ENCODE assay signal across 12 mouse cellular contexts in the genomic region with DNA sequence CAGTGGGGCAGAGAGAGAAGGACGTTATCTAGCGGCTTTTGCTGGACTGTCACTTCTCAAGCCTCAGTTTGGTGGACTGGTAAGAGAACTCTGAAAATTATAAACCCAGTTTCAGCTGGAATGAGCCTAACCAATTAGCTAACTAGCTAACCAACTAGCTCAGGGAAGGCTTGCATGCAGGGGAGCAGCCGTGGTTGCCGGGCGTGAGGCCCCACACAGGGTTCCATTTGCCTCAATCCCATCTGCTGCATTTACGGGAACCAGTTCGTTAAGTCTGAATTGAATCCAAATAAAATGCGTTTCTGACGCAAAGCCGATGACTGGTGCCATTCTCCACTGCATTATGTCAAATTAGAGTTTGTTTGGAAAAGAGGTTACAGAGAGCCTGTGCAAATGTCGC.
DNase-seq lines count a peak whose midpoint lies in the region; ATAC-seq and TF ChIP-seq lines count a peak whose summit lies in the region.
"Had no signal": no experiment of that assay in that cellular context is flagged by ENCODE, and none has a peak within 500 bp of the region (broad histone marks: within the 10 kb centered on the region; RNA-seq: fewer than 3 reads in every experiment).

No protein-coding gene starts in this region.

- H3K36me3 ChIP-seq in hindbrain, postnatal 0 days (ENCODE audit: insufficient read depth, low read length): no peaks in the 10 kb centered on the region
- H3K36me3 ChIP-seq: embryonic facial prominence, embryonic 12.5 days; heart, embryonic 15.5 days had no signal

- no peaks in the 10 kb centered on the region for H3K9me3 ChIP-seq in hindbrain, postnatal 0 days (ENCODE audit: low read length)
- H3K9me3 ChIP-seq: embryonic facial prominence, embryonic 12.5 days; heart, embryonic 15.5 days had no signal

- peak overlapping the region; percentile 39 for H3K4me2 ChIP-seq in hindbrain, postnatal 0 days (ENCODE audit: low read depth, low read length)
- H3K4me2 ChIP-seq: embryonic facial prominence, embryonic 12.5 days; heart, embryonic 15.5 days had no signal

- H3K4me1 ChIP-seq in hindbrain, postnatal 0 days (ENCODE audit: insufficient read depth, low read length): peaks cover 6% of the 10 kb centered on the region; the same call in 1 of the 2 replicates

- no peak for TF ChIP-seq CTCF in hindbrain, postnatal 0 days (IDR thresholded peaks at IDR 0.05; ENCODE audit: low read depth)

- DNase-seq in layer of hippocampus, postnatal 10 days (ENCODE audit: low spot score in 2 of 2): peak; percentile 55 to 65
- no peak for DNase-seq in layer of hippocampus, postnatal 25 days (ENCODE audit: extremely low spot score in 1 of 2, low spot score in 1 of 2)
- peak; percentile 63 for DNase-seq in cerebellum, adult 11-12 months
- peak; percentile 64 to 84 for DNase-seq in cerebellum, postnatal 14 days
- DNase-seq in hindbrain, postnatal 0 days (ENCODE audit: low spot score): peak; percentile 43
- no peak for DNase-seq in right cerebral cortex, postnatal 10 days (ENCODE audit: low spot score in 2 of 2)
- DNase-seq in heart, adult 8-10 months (ENCODE audit: low spot score): no peak
- DNase-seq: kidney, adult 9 months; right cerebral cortex, postnatal 25 days had no signal

- no peak for ATAC-seq in hindbrain, postnatal 0 days
- ATAC-seq in megakaryocyte, adult 5-6 weeks (ENCODE audit: poor library complexity, severe bottlenecking): no peak

- peak overlapping the region; percentile 58; the same call in 1 of the 2 replicates for H3K27ac ChIP-seq in hindbrain, postnatal 0 days
- H3K27ac ChIP-seq: embryonic facial prominence, embryonic 12.5 days; heart, embryonic 15.5 days had no signal

- no peak overlapping the region for H3K9ac ChIP-seq in hindbrain, postnatal 0 days (replicated peaks; ENCODE audit: low read length)
- H3K9ac ChIP-seq: embryonic facial prominence, embryonic 12.5 days; heart, embryonic 15.5 days had no signal

- no peak overlapping the region for H3K4me3 ChIP-seq in hindbrain, postnatal 0 days (ENCODE audit: low read length)
- H3K4me3 ChIP-seq: embryonic facial prominence, embryonic 12.5 days; heart, embryonic 15.5 days had no signal

- no peaks in the 10 kb centered on the region for H3K27me3 ChIP-seq in hindbrain, postnatal 0 days (ENCODE audit: insufficient read depth, low read length)
- H3K27me3 ChIP-seq: embryonic facial prominence, embryonic 12.5 days; heart, embryonic 15.5 days had no signal

- 51% methylated on average over 11 of the region's 11 CpGs for WGBS in hindbrain, postnatal 0 days

Comparison
In these comparisons a context has a peak if more than half of its experiments do, and no peak if none do; other contexts are left out.
1. DNase-seq: peak in layer of hippocampus, postnatal 10 days (2 of 2), cerebellum, adult 11-12 months (single experiment), cerebellum, postnatal 14 days (2 of 2) and hindbrain, postnatal 0 days (single experiment); none in layer of hippocampus, postnatal 25 days (0 of 2), right cerebral cortex, postnatal 10 days (0 of 2) and heart, adult 8-10 months (single experiment).